Mouse (Mus musculus) liver, embryonic 14.5 days (tissue): ENCODE data around the gene Hipk4.

ENCODE experiments used
- CTCF ChIP-seq: IDR thresholded peaks from 2 replicates; pipeline ENCODE4 v1.5.1; 2016; ENCODE audit warnings: antibody characterized with exemption, low read depth, control low read depth
- EP300 ChIP-seq: IDR thresholded peaks from 2 replicates; pipeline ENCODE4 v1.6.1; 2016; ENCODE audit warnings: antibody characterized with exemption, low read depth

GRCm38 (mm10) chr7:27560978-27561377, 37.9 kb downstream of the Hipk4 start:
- TF ChIP-seq EP300 (no peak), CTCF (no peak)
